30 mouse cellular contexts compared by ENCODE assay signal in the genomic region with DNA sequence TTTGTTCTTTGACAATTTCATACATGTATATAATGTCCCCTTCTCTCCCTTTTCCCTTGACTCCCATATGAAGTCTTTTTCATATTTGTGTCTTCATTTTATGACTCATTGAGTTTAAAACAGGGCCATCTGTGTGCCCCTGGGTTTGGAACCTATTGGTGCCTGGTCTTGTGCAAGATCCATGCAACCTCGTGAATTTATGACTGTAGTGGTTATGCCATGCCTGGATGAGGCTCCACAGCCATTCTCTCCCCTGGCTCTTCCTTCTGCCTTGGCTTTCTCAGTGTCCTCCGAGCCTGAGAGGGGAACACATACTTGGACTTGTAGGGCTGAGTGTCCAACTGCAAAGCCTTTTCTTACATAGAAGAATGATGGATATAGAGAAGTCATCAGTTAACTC. TPM values are rescaled to one million over a fixed set of nuclear protein-coding genes. Genes with fewer than 3 reads are reported as not detected.
DNase-seq lines count a peak whose midpoint lies in the region; ATAC-seq and TF ChIP-seq lines count a peak whose summit lies in the region.
"Had no signal": no experiment of that assay in that cellular context is flagged by ENCODE, and none has a peak within 500 bp of the region (broad histone marks: within the 10 kb centered on the region; RNA-seq: fewer than 3 reads in every experiment).

No protein-coding gene starts in this region.

- peak overlapping the region; percentile 24 for H3K27ac ChIP-seq in bone marrow macrophage, adult 2 months (ENCODE audit: insufficient read depth, low read depth, low read length)
- H3K27ac ChIP-seq in kidney, embryonic 16.5 days (ENCODE audit: low read length) = no peak overlapping the region
- H3K27ac ChIP-seq: embryonic facial prominence, embryonic 10.5 days; embryonic facial prominence, embryonic 13.5 days; forebrain, embryonic 15.5 days; heart, embryonic 15.5 days; hindbrain, embryonic 10.5 days; hindbrain, embryonic 13.5 days; intestine, embryonic 15.5 days had no signal

- WGBS in kidney, embryonic 16.5 days = 89% methylated on average over 2 of the region's 2 CpGs

- no peak overlapping the region for H3ac ChIP-seq in myocyte (ENCODE audit: control insufficient read depth, insufficient read length)

- no peak overlapping the region for H3K4me2 ChIP-seq in myocyte (ENCODE audit: low read depth)
- H3K4me2 ChIP-seq in kidney, embryonic 16.5 days (replicated peaks; ENCODE audit: low read depth, low read length) = no peak overlapping the region
- H3K4me2 ChIP-seq: embryonic facial prominence, embryonic 13.5 days; forebrain, embryonic 15.5 days; heart, embryonic 12.5 days; heart, embryonic 15.5 days; hindbrain, embryonic 13.5 days; intestine, embryonic 15.5 days had no signal

- ATAC-seq in kidney, embryonic 16.5 days (ENCODE audit: low FRiP score, low TSS enrichment) = no peak
- ATAC-seq: forebrain, embryonic 15.5 days; hindbrain, embryonic 16.5 days; intestine, embryonic 15.5 days had no signal

- no peak for TF ChIP-seq CTCF in bone marrow macrophage, adult 2 months (IDR thresholded peaks at IDR 0.05; ENCODE audit: low read depth, low read length)

- peak; percentile 32 for DNase-seq in adrenal gland, postnatal 14 days
- DNase-seq in adrenal gland, postnatal 10 days = no peak
- DNase-seq in MN1 (ENCODE audit: low spot score) = peak; percentile 11
- DNase-seq in spleen, postnatal 10 days (ENCODE audit: low spot score in 2 of 2) = no peak
- DNase-seq: cerebellum, adult 11-12 months; cerebellum, adult 8-10 months; cerebellum, postnatal 10 days; cerebellum, postnatal 36 days; embryo, embryonic 11 days; gastrocnemius, postnatal 25 days; heart, postnatal 10 days; heart, postnatal 36 days; kidney, adult 11 months; kidney, adult 8-10 months had no signal

- H3K4me1 ChIP-seq in bone marrow macrophage, adult 2 months (ENCODE audit: control insufficient read depth, insufficient read depth, low read length) = peaks cover 23% of the 10 kb centered on the region
- no peaks in the 10 kb centered on the region for H3K4me1 ChIP-seq in kidney, embryonic 16.5 days (ENCODE audit: insufficient read depth, low read length)
- H3K4me1 ChIP-seq: embryonic facial prominence, embryonic 10.5 days; embryonic facial prominence, embryonic 13.5 days; forebrain, embryonic 15.5 days; heart, embryonic 12.5 days; heart, embryonic 15.5 days; hindbrain, embryonic 10.5 days; hindbrain, embryonic 13.5 days; intestine, embryonic 15.5 days had no signal

- peaks cover 22% of the 10 kb centered on the region for H3K36me3 ChIP-seq in myocyte (ENCODE audit: control insufficient read depth, insufficient read depth)
- peaks cover 49% of the 10 kb centered on the region for H3K36me3 ChIP-seq in kidney, embryonic 16.5 days (ENCODE audit: insufficient read depth, low read length)

- no peak overlapping the region for H3K9ac ChIP-seq in kidney, embryonic 16.5 days (replicated peaks; ENCODE audit: low read length)
- H3K9ac ChIP-seq: embryonic facial prominence, embryonic 13.5 days; forebrain, embryonic 15.5 days; heart, embryonic 12.5 days; heart, embryonic 15.5 days; hindbrain, embryonic 13.5 days; intestine, embryonic 15.5 days had no signal

- H3K27me3 ChIP-seq in myocyte (ENCODE audit: control insufficient read depth, insufficient read depth, insufficient read length) = no peaks in the 10 kb centered on the region
- H3K27me3 ChIP-seq in kidney, embryonic 16.5 days (ENCODE audit: insufficient read depth, low read length) = no peaks in the 10 kb centered on the region
- H3K27me3 ChIP-seq: embryonic facial prominence, embryonic 13.5 days; forebrain, embryonic 15.5 days; heart, embryonic 12.5 days; heart, embryonic 15.5 days; hindbrain, embryonic 13.5 days; intestine, embryonic 15.5 days had no signal

- no peaks in the 10 kb centered on the region for H3K79me2 ChIP-seq in myocyte (ENCODE audit: control insufficient read depth, insufficient read depth)

- H3K4me3 ChIP-seq in bone marrow macrophage, adult 2 months (ENCODE audit: insufficient read depth, low read length) = no peak overlapping the region
- no peak overlapping the region for H3K4me3 ChIP-seq in myocyte
- H3K4me3 ChIP-seq in kidney, embryonic 16.5 days (ENCODE audit: low read length) = no peak overlapping the region
- H3K4me3 ChIP-seq: embryonic facial prominence, embryonic 10.5 days; embryonic facial prominence, embryonic 13.5 days; forebrain, embryonic 15.5 days; heart, embryonic 12.5 days; heart, embryonic 15.5 days; hindbrain, embryonic 10.5 days; hindbrain, embryonic 13.5 days; intestine, embryonic 15.5 days had no signal

- no peak for TF ChIP-seq POLR2A in bone marrow macrophage, adult 2 months (IDR thresholded peaks at IDR 0.05; ENCODE audit: borderline replicate concordance, low read depth, low read length)
- TF ChIP-seq POLR2A in myocyte (IDR thresholded peaks at IDR 0.05; ENCODE audit: insufficient read length, low read depth) = no peak

- no peaks in the 10 kb centered on the region for H3K9me3 ChIP-seq in kidney, embryonic 16.5 days (ENCODE audit: low read length)
- H3K9me3 ChIP-seq: embryonic facial prominence, embryonic 10.5 days; embryonic facial prominence, embryonic 13.5 days; forebrain, embryonic 15.5 days; heart, embryonic 12.5 days; heart, embryonic 15.5 days; hindbrain, embryonic 10.5 days; hindbrain, embryonic 13.5 days; intestine, embryonic 15.5 days had no signal

TF ChIP-seq in myocyte, 11 proteins besides CTCF, POLR2A, EP300 and RAD21:
- TF ChIP-seq CEBPB (IDR thresholded peaks at IDR 0.05; ENCODE audit: insufficient read depth, poor library complexity, severe bottlenecking) = peak; percentile 42; the same call in 1 of the 2 replicates
- TF ChIP-seq MAX (IDR thresholded peaks at IDR 0.05; ENCODE audit: low read depth) = no peak

RNA-seq across cellular contexts. Expression of gene Ankrd49, which starts 21.1 kb away (rescaled TPM):
- total RNA-seq in adrenal gland, postnatal 14 days (2021) = 14.3 and 18.1 TPM in 2 replicates
- total RNA-seq in adrenal gland, postnatal 10 days (2021) = 10 to 100 TPM; 12.3 to 17.2 TPM
- 12.7 and 19.1 TPM in 2 replicates for polyA plus RNA-seq in bone marrow macrophage, adult 2 months (2012; ENCODE audit: insufficient read depth, insufficient read length, missing spikeins)
- polyA plus RNA-seq in myocyte (2012; fragmentation: generic; extraction: Trizol) = 6.0 TPM
- polyA plus RNA-seq in kidney, embryonic 16.5 days (2015; fragmentation: Nextera tagmentation; extraction: Ambion mirVana) = 40.3 and 40.5 TPM in 2 replicates

RNA-seq across cellular contexts. Expression of gene Mre11a, which starts 21.3 kb away (rescaled TPM):
- 16.6 and 18.7 TPM in 2 replicates for total RNA-seq in adrenal gland, postnatal 14 days (2021)
- 10 to 100 TPM; 19.9 to 23.3 TPM for total RNA-seq in adrenal gland, postnatal 10 days (2021)
- 22.0 and 25.2 TPM in 2 replicates for polyA plus RNA-seq in bone marrow macrophage, adult 2 months (2012; ENCODE audit: insufficient read depth, insufficient read length, missing spikeins)
- polyA plus RNA-seq in myocyte (2012; fragmentation: generic; extraction: Trizol) = 7.8 TPM
- polyA plus RNA-seq in kidney, embryonic 16.5 days (2015; fragmentation: Nextera tagmentation; extraction: Ambion mirVana) = 23.8 and 25.6 TPM in 2 replicates

RNA-seq across cellular contexts. Expression of gene 1700012B09Rik, which starts 34.9 kb away (rescaled TPM):
- not detected in 2 replicates for total RNA-seq in adrenal gland, postnatal 14 days (2021)
- not detected for total RNA-seq in adrenal gland, postnatal 10 days (2021)
- not detected in 2 replicates for polyA plus RNA-seq in bone marrow macrophage, adult 2 months (2012; ENCODE audit: insufficient read depth, insufficient read length, missing spikeins)
- 0.61 TPM for polyA plus RNA-seq in myocyte (2012; fragmentation: generic; extraction: Trizol)
- polyA plus RNA-seq in kidney, embryonic 16.5 days (2015; fragmentation: Nextera tagmentation; extraction: Ambion mirVana) = not detected in 2 replicates
- total RNA-seq: adrenal gland, postnatal 36 days; ES-E14; gastrocnemius, adult 8-10 months; gastrocnemius, postnatal 25 days; heart, postnatal 10 days; heart, postnatal 36 days had no signal
- polyA plus RNA-seq: embryonic facial prominence, embryonic 13.5 days; forebrain, embryonic 11.5 days; heart, embryonic 12.5 days; intestine, embryonic 15.5 days had no signal

RNA-seq across cellular contexts. Expression of gene Fut4, which starts 53.5 kb away (rescaled TPM):
- total RNA-seq in adrenal gland, postnatal 14 days (2021) = 1.5 and 2.7 TPM in 2 replicates
- total RNA-seq in adrenal gland, postnatal 10 days (2021) = 1 to 10 TPM; 2.3 to 2.8 TPM
- polyA plus RNA-seq in bone marrow macrophage, adult 2 months (2012; ENCODE audit: insufficient read depth, insufficient read length, missing spikeins) = 2.4 and 3.0 TPM in 2 replicates
- 0.26 TPM for polyA plus RNA-seq in myocyte (2012; fragmentation: generic; extraction: Trizol)
- polyA plus RNA-seq in kidney, embryonic 16.5 days (2015; fragmentation: Nextera tagmentation; extraction: Ambion mirVana) = 3.0 and 3.2 TPM in 2 replicates

RNA-seq across cellular contexts. Expression of gene Gpr83, which starts 54.3 kb away (rescaled TPM):
- total RNA-seq in adrenal gland, postnatal 14 days (2021) = 0.23 TPM in 1 of 2 replicates, not detected in the other
- under 1 TPM; 0.18 to 0.21 TPM for total RNA-seq in adrenal gland, postnatal 10 days (2021)
- not detected in 2 replicates for polyA plus RNA-seq in bone marrow macrophage, adult 2 months (2012; ENCODE audit: insufficient read depth, insufficient read length, missing spikeins)
- not detected for polyA plus RNA-seq in myocyte (2012; fragmentation: generic; extraction: Trizol)
- 0.49 and 0.53 TPM in 2 replicates for polyA plus RNA-seq in kidney, embryonic 16.5 days (2015; fragmentation: Nextera tagmentation; extraction: Ambion mirVana)
- total RNA-seq: adrenal gland, postnatal 36 days; gastrocnemius, adult 8-10 months; gastrocnemius, postnatal 25 days; heart, postnatal 36 days had no signal
- polyA plus RNA-seq: heart, embryonic 12.5 days had no signal

Comparison
In these comparisons a context has a peak if more than half of its experiments do, and no peak if none do; other contexts are left out.
1. DNase-seq: peak in adrenal gland, postnatal 14 days (single experiment) and MN1 (single experiment); none in adrenal gland, postnatal 10 days (single experiment) and spleen, postnatal 10 days (0 of 2).